Mouse (Mus musculus) testis, adult 2 months (tissue): ENCODE results near the gene Fkbp15. TPM values are rescaled to one million over a fixed set of nuclear protein-coding genes. Genes with fewer than 3 reads are reported as not detected.
A peak's percentile ranks its signal among the peaks of the same experiment; 100 is the strongest.

Experiments used
- H3K27ac ChIP-seq: fragments of 200-500 bp; 2 replicates; pipeline ENCODE4 v1.5.1; 2012; ENCODE audit warnings: low read depth, low read length; ENCODE audit not compliant: control insufficient read depth, insufficient read depth
- H3K27me3 ChIP-seq: fragments of 200-500 bp; 2 replicates; pipeline ENCODE4 v1.6.1; 2012; ENCODE audit warnings: mild to moderate bottlenecking, low read length, moderate library complexity; ENCODE audit not compliant: control insufficient read depth, insufficient read depth
- H3K36me3 ChIP-seq: fragments of 200-500 bp; 2 replicates; pipeline ENCODE4 v1.6.1; 2012; ENCODE audit warnings: mild to moderate bottlenecking, low read length; ENCODE audit not compliant: control insufficient read depth, insufficient read depth
- H3K4me1 ChIP-seq: fragments of 200-500 bp; 2 replicates; pipeline ENCODE4 v1.6.1; 2012; ENCODE audit warnings: low read length; ENCODE audit not compliant: control insufficient read depth, insufficient read depth
- H3K4me3 ChIP-seq: fragments of 200-500 bp; 2 replicates; pipeline ENCODE4 v1.5.1; 2012; ENCODE audit warnings: low read depth, mild to moderate bottlenecking, low read length, moderate library complexity, mixed read lengths; ENCODE audit not compliant: control insufficient read depth
- CTCF ChIP-seq: fragments of 200-500 bp; IDR thresholded peaks from 2 replicates; pipeline ENCODE4 v1.5.1; 2012; ENCODE audit warnings: low read depth, mild to moderate bottlenecking, inconsistent platforms, low read length, moderate library complexity; ENCODE audit not compliant: control insufficient read depth, insufficient read depth, insufficient replicate concordance
- POLR2A ChIP-seq: fragments of 200-500 bp; IDR thresholded peaks from 2 replicates; pipeline ENCODE4 v1.6.1; 2012; ENCODE audit warnings: low read depth, mild to moderate bottlenecking, inconsistent platforms, low read length, moderate library complexity; ENCODE audit not compliant: control insufficient read depth
- polyA plus RNA-seq: library from polyadenylated mRNA; depleted of rRNA; stranded (reverse); fragments of >200 nt; gene quantifications from 2 replicates; pipeline ENCODE4 v1.2.3, GENCODE M21; 2012

The Fkbp15 gene
- polyA plus RNA-seq, 1 experiment, result 6.1 TPM

- TF ChIP-seq CTCF (no peak), POLR2A (no peak)
- Histone ChIP-seq H3K4me1 (peaks cover 2% of the 10 kb centered on the region), H3K36me3 (no peaks in the 10 kb centered on the region), H3K4me3 (no peak overlapping the region), H3K27ac (no peak overlapping the region), H3K27me3 (no peaks in the 10 kb centered on the region)
Measured at GRCm38 (mm10) chr4:62372410-62372809, 12.1 kb upstream of the Fkbp15 start.

- Histone ChIP-seq H3K4me1 (no peaks in the 10 kb centered on the region; the same call in 1 of the 2 replicates), H3K4me3 (no peak overlapping the region), H3K36me3 (no peaks in the 10 kb centered on the region), H3K27me3 (no peaks in the 10 kb centered on the region), H3K27ac (no peak overlapping the region)
- TF ChIP-seq POLR2A, result no peak
- no peak for TF ChIP-seq CTCF
Measured at GRCm38 (mm10) chr4:62369091-62369490, 8.7 kb upstream of the Fkbp15 start.

GRCm38 (mm10) chr4:62367586-62367985, 7.2 kb upstream of the Fkbp15 start:
- no peaks in the 10 kb centered on the region for H3K4me1 ChIP-seq
- H3K4me3 ChIP-seq, result no peak overlapping the region
- H3K36me3 ChIP-seq, result no peaks in the 10 kb centered on the region
- TF ChIP-seq CTCF (no peak), POLR2A (no peak)
- no peak overlapping the region for H3K27ac ChIP-seq
- no peaks in the 10 kb centered on the region for H3K27me3 ChIP-seq

GRCm38 (mm10) chr4:62366291-62366690, 5.9 kb upstream of the Fkbp15 start:
- no peak for TF ChIP-seq POLR2A
- Histone ChIP-seq H3K4me3 (no peak overlapping the region), H3K27me3 (no peaks in the 10 kb centered on the region), H3K4me1 (no peaks in the 10 kb centered on the region), H3K27ac (no peak overlapping the region), H3K36me3 (no peaks in the 10 kb centered on the region)

- Histone ChIP-seq H3K27ac (no peak overlapping the region), H3K36me3 (no peaks in the 10 kb centered on the region)
- TF ChIP-seq POLR2A, result no peak
- no peak for TF ChIP-seq CTCF
Measured at GRCm38 (mm10) chr4:62364299-62364698, 4.0 kb upstream of the Fkbp15 start.

GRCm38 (mm10) chr4:62362437-62362836, 2.1 kb upstream of the Fkbp15 start:
- no peaks in the 10 kb centered on the region for H3K36me3 ChIP-seq
- peaks cover 2% of the 10 kb centered on the region; the same call in 1 of the 2 replicates for H3K4me1 ChIP-seq
- H3K27me3 ChIP-seq, result no peaks in the 10 kb centered on the region
- H3K4me3 ChIP-seq, result no peak overlapping the region
- no peak overlapping the region for H3K27ac ChIP-seq
- no peak for TF ChIP-seq POLR2A
- no peak for TF ChIP-seq CTCF

More at GRCm38 (mm10) chr4:62364299-62364698, 4.0 kb upstream of the Fkbp15 start:
- H3K27me3 ChIP-seq, result no peaks in the 10 kb centered on the region
- peaks cover 2% of the 10 kb centered on the region; the same call in 1 of the 2 replicates for H3K4me1 ChIP-seq
- no peak overlapping the region for H3K4me3 ChIP-seq

GRCm38 (mm10) chr4:62361997-62362396, 1.6 kb upstream of the Fkbp15 start:
- Histone ChIP-seq H3K36me3 (no peaks in the 10 kb centered on the region), H3K27me3 (no peaks in the 10 kb centered on the region), H3K27ac (no peak overlapping the region), H3K4me3 (no peak overlapping the region), H3K4me1 (peaks cover 2% of the 10 kb centered on the region; the same call in 1 of the 2 replicates)
- no peak for TF ChIP-seq POLR2A
- TF ChIP-seq CTCF, result no peak

- no peak for TF ChIP-seq CTCF
- TF ChIP-seq POLR2A, result no peak
- Histone ChIP-seq H3K36me3 (no peaks in the 10 kb centered on the region), H3K4me1 (peaks cover 2% of the 10 kb centered on the region; the same call in 1 of the 2 replicates), H3K27me3 (no peaks in the 10 kb centered on the region), H3K27ac (no peak overlapping the region), H3K4me3 (peak overlapping the region; percentile 91; the same call in 1 of the 2 replicates)
Measured at GRCm38 (mm10) chr4:62361571-62361970, 1.2 kb upstream of the Fkbp15 start.
